In the genomic region with DNA sequence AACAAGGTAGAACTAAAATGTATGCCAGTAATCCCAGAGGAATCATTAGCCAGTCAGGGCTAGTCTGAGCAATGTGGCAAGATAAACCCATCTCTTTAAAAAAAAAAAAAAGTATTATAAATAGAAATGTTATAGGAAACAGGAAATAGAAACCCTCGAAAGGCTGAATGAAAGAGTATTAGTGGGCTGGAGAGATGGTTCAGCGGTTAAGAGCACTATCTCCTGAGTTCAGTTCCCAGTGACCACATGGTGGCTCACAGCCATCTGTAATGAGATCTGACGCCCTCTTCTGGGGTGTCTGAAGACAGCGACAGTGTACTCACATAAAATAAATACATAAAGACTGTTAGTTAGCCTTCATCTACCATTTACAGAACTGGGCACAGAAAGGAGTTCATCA, we compare ENCODE assay signal across 10 mouse cellular contexts. TPM values are rescaled to one million over a fixed set of nuclear protein-coding genes. Genes with fewer than 3 reads are reported as not detected.
DNase-seq lines count a peak whose midpoint lies in the region; ATAC-seq and TF ChIP-seq lines count a peak whose summit lies in the region.
"Had no signal": no experiment of that assay in that cellular context is flagged by ENCODE, and none has a peak within 500 bp of the region (broad histone marks: within the 10 kb centered on the region; RNA-seq: fewer than 3 reads in every experiment).

No protein-coding gene starts in this region.

- no peak for ATAC-seq in hindbrain, postnatal 0 days
- no peak for ATAC-seq in hindbrain, embryonic 16.5 days

- no peak overlapping the region for H3K27ac ChIP-seq in hindbrain, postnatal 0 days
- no peak overlapping the region for H3K27ac ChIP-seq in hindbrain, embryonic 16.5 days (ENCODE audit: low read depth, low read length)
- H3K27ac ChIP-seq: hindbrain, embryonic 15.5 days; lung, embryonic 15.5 days had no signal

- H3K4me1 ChIP-seq in hindbrain, postnatal 0 days (ENCODE audit: insufficient read depth, low read length): peaks cover 8% of the 10 kb centered on the region
- peaks cover 8% of the 10 kb centered on the region for H3K4me1 ChIP-seq in hindbrain, embryonic 16.5 days (ENCODE audit: control insufficient read depth, insufficient read depth, low read depth, low read length)
- peaks cover 40% of the 10 kb centered on the region for H3K4me1 ChIP-seq in E14TG2a.4 (replicated peaks; ENCODE audit: low read depth, low read length)

- H3K27me3 ChIP-seq in hindbrain, postnatal 0 days (ENCODE audit: insufficient read depth, low read length): no peaks in the 10 kb centered on the region
- H3K27me3 ChIP-seq in hindbrain, embryonic 16.5 days (replicated peaks; ENCODE audit: control insufficient read depth, insufficient read depth, low read length): no peaks in the 10 kb centered on the region
- no peaks in the 10 kb centered on the region for H3K27me3 ChIP-seq in E14TG2a.4 (ENCODE audit: insufficient read depth, low read length)
- H3K27me3 ChIP-seq: hindbrain, embryonic 15.5 days; lung, embryonic 15.5 days had no signal

- no peak overlapping the region for H3K4me2 ChIP-seq in hindbrain, postnatal 0 days (ENCODE audit: low read depth, low read length)
- no peak overlapping the region for H3K4me2 ChIP-seq in hindbrain, embryonic 16.5 days (ENCODE audit: low read length)
- H3K4me2 ChIP-seq: hindbrain, embryonic 15.5 days; lung, embryonic 15.5 days had no signal

- TF ChIP-seq CTCF in hindbrain, postnatal 0 days (IDR thresholded peaks at IDR 0.05; ENCODE audit: low read depth): peak; percentile 36
- peak; percentile 11; the same call in 1 of the 2 replicates for TF ChIP-seq CTCF in E14TG2a.4 (conservative IDR thresholded peaks at IDR 0.05; ENCODE audit: low read length)

- DNase-seq in hindbrain, postnatal 0 days (ENCODE audit: low spot score): no peak
- DNase-seq in 416B (ENCODE audit: low read depth): peak; percentile 86
- peak; percentile 64 for DNase-seq in induced T-regulatory cell, adult 2 months (ENCODE audit: low read depth)
- DNase-seq in ovary, postnatal 10 days (ENCODE audit: low spot score): no peak
- no peak for DNase-seq in frontal cortex, adult 2 months (ENCODE audit: extremely low spot score in 1 of 2, low spot score in 1 of 2)
- DNase-seq in kidney, postnatal 25 days: no peak

- peaks cover 19% of the 10 kb centered on the region; the same call in 1 of the 2 replicates for H3K36me3 ChIP-seq in hindbrain, postnatal 0 days (ENCODE audit: insufficient read depth, low read length)
- H3K36me3 ChIP-seq in hindbrain, embryonic 16.5 days (ENCODE audit: control insufficient read depth, insufficient read depth, low read length): peaks cover 16% of the 10 kb centered on the region
- peaks cover 92% of the 10 kb centered on the region for H3K36me3 ChIP-seq in E14TG2a.4 (ENCODE audit: insufficient read depth, low read length)

- no peak overlapping the region for H3K9ac ChIP-seq in hindbrain, postnatal 0 days (replicated peaks; ENCODE audit: low read length)
- H3K9ac ChIP-seq in hindbrain, embryonic 16.5 days (ENCODE audit: low read depth, low read length): no peak overlapping the region
- H3K9ac ChIP-seq: hindbrain, embryonic 15.5 days; lung, embryonic 15.5 days had no signal

- H3K4me3 ChIP-seq in hindbrain, postnatal 0 days (ENCODE audit: low read length): no peak overlapping the region
- no peak overlapping the region for H3K4me3 ChIP-seq in hindbrain, embryonic 16.5 days (ENCODE audit: low read length)
- no peak overlapping the region for H3K4me3 ChIP-seq in E14TG2a.4 (replicated peaks; ENCODE audit: low read length)
- H3K4me3 ChIP-seq: hindbrain, embryonic 15.5 days; lung, embryonic 15.5 days had no signal

- no peaks in the 10 kb centered on the region for H3K9me3 ChIP-seq in hindbrain, postnatal 0 days (ENCODE audit: low read length)
- H3K9me3 ChIP-seq in hindbrain, embryonic 16.5 days (ENCODE audit: control insufficient read depth, low read length): no peaks in the 10 kb centered on the region
- H3K9me3 ChIP-seq in E14TG2a.4 (ENCODE audit: low read length): no peaks in the 10 kb centered on the region
- H3K9me3 ChIP-seq: hindbrain, embryonic 15.5 days; lung, embryonic 15.5 days had no signal

- 60% methylated on average over 4 of the region's 4 CpGs for WGBS in hindbrain, postnatal 0 days
- WGBS in hindbrain, embryonic 16.5 days: 62% methylated on average over 4 of the region's 4 CpGs

RNA-seq across cellular contexts. Expression of a gene that starts 5.3 kb away (rescaled TPM):
- total RNA-seq in hindbrain, postnatal 0 days (2014; rRNA removed): 51.9 and 56.3 TPM in 2 replicates
- 38.3 and 40.0 TPM in 2 replicates for polyA plus RNA-seq in hindbrain, postnatal 0 days (2015; fragmentation: Nextera tagmentation; extraction: Ambion mirVana)
- 26.3 and 36.5 TPM in 2 replicates for polyA plus RNA-seq in hindbrain, embryonic 16.5 days (2015; fragmentation: Nextera tagmentation; extraction: Ambion mirVana)
- 86.9 and 96.3 TPM in 2 replicates for polyA plus RNA-seq in frontal cortex, adult 2 months (2012; rRNA removed)

RNA-seq across cellular contexts. Expression of a gene that starts 29.6 kb away (rescaled TPM):
- 78.2 and 90.5 TPM in 2 replicates for total RNA-seq in hindbrain, postnatal 0 days (2014; rRNA removed)
- 18.6 and 19.2 TPM in 2 replicates for polyA plus RNA-seq in hindbrain, postnatal 0 days (2015; fragmentation: Nextera tagmentation; extraction: Ambion mirVana)
- 19.3 and 22.6 TPM in 2 replicates for polyA plus RNA-seq in hindbrain, embryonic 16.5 days (2015; fragmentation: Nextera tagmentation; extraction: Ambion mirVana)
- 175 and 204 TPM in 2 replicates for polyA plus RNA-seq in frontal cortex, adult 2 months (2012; rRNA removed)

Comparison
In these comparisons a context has a peak if more than half of its experiments do, and no peak if none do; other contexts are left out.
1. DNase-seq: peak in 416B (single experiment) and induced T-regulatory cell, adult 2 months (single experiment); none in hindbrain, postnatal 0 days (single experiment), ovary, postnatal 10 days (single experiment), frontal cortex, adult 2 months (0 of 2) and kidney, postnatal 25 days (0 of 2).